Mouse (Mus musculus): Measurements from ENCODE around the gene Sbno2. TPM values are rescaled to one million over a fixed set of nuclear protein-coding genes. Genes with fewer than 3 reads are reported as not detected.

The Sbno2 gene
- total and polyA plus RNA-seq, 3 experiments = 9.7 to 24.2 (median 22.6) TPM

GRCm38 (mm10) chr10:80022164-80022563 lies 83.2 kb downstream of the Sbno2 start:
- Histone ChIP-seq H3K36me3 (replicated peaks in 1 of 2; ENCODE audit: control insufficient read depth in 1 of 2, insufficient read depth in 1 of 2, low read length in 1 of 2) (peaks cover 45 to 75% of the 10 kb centered on the region in 2 experiments), H3K79me2 (replicated peaks; ENCODE audit: control insufficient read depth, extremely low read depth, insufficient read depth, poor library complexity, severe bottlenecking) (peaks cover 4% of the 10 kb centered on the region), H3K4me1 (ENCODE audit: control insufficient read depth in 1 of 2, insufficient read depth in 2 of 2) (peaks cover 34 to 50% of the 10 kb centered on the region in 2 experiments), H3K4me3 (replicated peaks in 1 of 3; ENCODE audit: low read depth in 2 of 3, low read length in 2 of 3, poor library complexity in 1 of 3) (no peak overlapping the region), H3K27me3 (replicated peaks) (no peaks in the 10 kb centered on the region), H3K9ac (ENCODE audit: insufficient read depth, low read depth) (no peak overlapping the region), H3K9me3 (replicated peaks; ENCODE audit: low read length) (no peaks in the 10 kb centered on the region), H3K4me2 (ENCODE audit: insufficient read depth, low read depth, poor library complexity, severe bottlenecking) (no peak overlapping the region), H3K27ac (ENCODE audit: insufficient read depth, low read depth) (no peak overlapping the region)
- TF ChIP-seq NRF1 (IDR thresholded peaks at IDR 0.05; ENCODE audit: low read depth, low read length) = no peak
- TF ChIP-seq MYC (IDR thresholded peaks at IDR 0.05; ENCODE audit: low read depth, low read length) = no peak
- no peak for TF ChIP-seq TBP (conservative IDR thresholded peaks at IDR 0.05; ENCODE audit: low read depth, low read length)
- no peak for TF ChIP-seq KAT2A (IDR thresholded peaks at IDR 0.05; ENCODE audit: insufficient replicate concordance, low read length)
- TF ChIP-seq USF2 (conservative IDR thresholded peaks at IDR 0.05; ENCODE audit: low read depth, low read length) = no peak
- TF ChIP-seq RCOR1 (conservative IDR thresholded peaks at IDR 0.05; ENCODE audit: low read depth, low read length) = no peak
- TF ChIP-seq ZKSCAN1 (IDR thresholded peaks at IDR 0.05; ENCODE audit: borderline replicate concordance, low read depth, low read length) = no peak
- no peak for TF ChIP-seq IRF4 (IDR thresholded peaks at IDR 0.05; ENCODE audit: low read depth, low read length)
- TF ChIP-seq NELFE (IDR thresholded peaks at IDR 0.05; ENCODE audit: low read depth, low read length) = no peak
- no peak for TF ChIP-seq SMC3 (IDR thresholded peaks at IDR 0.05; ENCODE audit: low read depth, low read length)
- TF ChIP-seq ZMIZ1 (IDR thresholded peaks at IDR 0.05; ENCODE audit: low read depth, low read length) = no peak
- no peak for TF ChIP-seq POLR2A (IDR thresholded peaks at IDR 0.05; ENCODE audit: low read depth, low read length)
- TF ChIP-seq TCF12 (IDR thresholded peaks at IDR 0.05; ENCODE audit: low read depth, low read length) = no peak
- no peak for TF ChIP-seq MXI1 (IDR thresholded peaks at IDR 0.05; ENCODE audit: low read depth, low read length)
- TF ChIP-seq CHD1 (IDR thresholded peaks at IDR 0.05; ENCODE audit: low read depth, low read length) = no peak
- TF ChIP-seq ZC3H11A (IDR thresholded peaks at IDR 0.05; ENCODE audit: low read depth, low read length) = no peak
- no peak for TF ChIP-seq CTCF (conservative IDR thresholded peaks at IDR 0.05 in 1 of 2, IDR thresholded peaks at IDR 0.05 in 1 of 2; ENCODE audit: low read depth in 2 of 2, low read length in 2 of 2)
- no peak for TF ChIP-seq CHD2 (IDR thresholded peaks at IDR 0.05; ENCODE audit: low read length)
- no peak for TF ChIP-seq MAFK (IDR thresholded peaks at IDR 0.05; ENCODE audit: insufficient replicate concordance, low read length)
- no peak for TF ChIP-seq JUN (IDR thresholded peaks at IDR 0.05; ENCODE audit: insufficient read depth, low read depth, low read length)
- DNase-seq (ENCODE audit: extremely low read depth) = no peak
- in situ Hi-C loops (cut with MboI; ENCODE audit: low pct_ligation_motif_present, low pct_unique_long_range_greater_than_20kb, low sequenced_read_pairs) = no loop called here
- dilution Hi-C loops (cut with MboI; ENCODE audit: extremely low pct_ligation_motif_present, extremely low pct_unique_long_range_greater_than_20kb, low sequenced_read_pairs) = no loop called here

- Histone ChIP-seq H3K27me3 (replicated peaks) (no peaks in the 10 kb centered on the region), H3K4me2 (ENCODE audit: insufficient read depth, low read depth, poor library complexity, severe bottlenecking) (no peak overlapping the region), H3K79me2 (replicated peaks; ENCODE audit: control insufficient read depth, extremely low read depth, insufficient read depth, poor library complexity, severe bottlenecking) (peaks cover 8% of the 10 kb centered on the region), H3K9me3 (replicated peaks; ENCODE audit: low read length) (no peaks in the 10 kb centered on the region), H3K9ac (ENCODE audit: insufficient read depth, low read depth) (no peak overlapping the region), H3K4me1 (ENCODE audit: control insufficient read depth in 1 of 2, insufficient read depth in 2 of 2) (peaks cover 33 to 52% of the 10 kb centered on the region in 2 experiments), H3K4me3 (replicated peaks in 1 of 3; ENCODE audit: low read depth in 2 of 3, low read length in 2 of 3, poor library complexity in 1 of 3) (no peak overlapping the region), H3K36me3 (replicated peaks in 1 of 2; ENCODE audit: control insufficient read depth in 1 of 2, insufficient read depth in 1 of 2, low read length in 1 of 2) (peaks cover 36 to 66% of the 10 kb centered on the region in 2 experiments), H3K27ac (ENCODE audit: insufficient read depth, low read depth) (no peak overlapping the region)
- dilution Hi-C loops (cut with MboI; ENCODE audit: extremely low pct_ligation_motif_present, extremely low pct_unique_long_range_greater_than_20kb, low sequenced_read_pairs) (no loop called here), in situ Hi-C loops (cut with MboI; ENCODE audit: low pct_ligation_motif_present, low pct_unique_long_range_greater_than_20kb, low sequenced_read_pairs) (no loop called here)
- no peak for TF ChIP-seq E2F4 (IDR thresholded peaks at IDR 0.05; ENCODE audit: insufficient replicate concordance, low read depth, low read length)
- TF ChIP-seq ELF1 (IDR thresholded peaks at IDR 0.05; ENCODE audit: low read depth, low read length) = no peak
- TF ChIP-seq CTCF (conservative IDR thresholded peaks at IDR 0.05 in 1 of 2, IDR thresholded peaks at IDR 0.05 in 1 of 2; ENCODE audit: low read depth in 2 of 2, low read length in 2 of 2) = no peak
- no peak for TF ChIP-seq MXI1 (IDR thresholded peaks at IDR 0.05; ENCODE audit: low read depth, low read length)
- no peak for TF ChIP-seq ZKSCAN1 (IDR thresholded peaks at IDR 0.05; ENCODE audit: borderline replicate concordance, low read depth, low read length)
- TF ChIP-seq TCF12 (IDR thresholded peaks at IDR 0.05; ENCODE audit: low read depth, low read length) = no peak
- no peak for TF ChIP-seq HCFC1 (IDR thresholded peaks at IDR 0.05; ENCODE audit: low read depth, low read length)
- no peak for TF ChIP-seq ZNF384 (IDR thresholded peaks at IDR 0.05; ENCODE audit: low read depth, low read length)
- DNase-seq (ENCODE audit: extremely low read depth) = no peak
Observed at GRCm38 (mm10) chr10:80021320-80021641, 84.1 kb downstream of the Sbno2 start.

All from CH12.LX (cell line).